Mouse (Mus musculus) central nervous system, embryonic 11.5 days (tissue): ENCODE data around the gene Gm43191. TPM values are rescaled to one million over a fixed set of nuclear protein-coding genes. Genes with fewer than 3 reads are reported as not detected.

Experiments used
- polyA plus RNA-seq: library from polyadenylated mRNA; depleted of rRNA; stranded (reverse); fragments of >200 nt; gene quantifications from 2 replicates; pipeline ENCODE4 v1.2.3, GENCODE M21; 2012; rRNA removed

Gene Gm43191
- polyA plus RNA-seq: not detected in 2 replicates

DNA sequence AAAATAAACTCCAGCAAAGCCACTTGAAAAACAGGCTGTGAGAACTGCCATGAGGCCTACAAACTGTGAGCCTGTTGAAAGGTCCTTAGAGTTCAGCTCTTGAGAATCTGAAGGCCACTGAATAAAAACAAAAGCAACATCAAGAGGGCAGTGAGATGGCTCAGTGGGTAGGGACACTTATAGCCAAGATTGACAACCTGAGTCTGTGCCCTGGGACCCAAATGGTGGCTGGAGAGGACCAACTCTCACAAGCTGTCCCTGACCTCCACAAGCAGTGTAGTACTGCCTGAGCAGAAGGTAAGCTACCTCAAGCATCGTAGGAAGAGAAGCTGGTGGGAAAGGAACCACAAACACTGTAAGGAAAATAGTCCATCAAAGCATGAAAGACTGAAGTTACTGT, at the start of gene Gm43191:
Gm43191 (minus strand) TSS at position 101 of the 400 bp plus-strand sequence.

DNA sequence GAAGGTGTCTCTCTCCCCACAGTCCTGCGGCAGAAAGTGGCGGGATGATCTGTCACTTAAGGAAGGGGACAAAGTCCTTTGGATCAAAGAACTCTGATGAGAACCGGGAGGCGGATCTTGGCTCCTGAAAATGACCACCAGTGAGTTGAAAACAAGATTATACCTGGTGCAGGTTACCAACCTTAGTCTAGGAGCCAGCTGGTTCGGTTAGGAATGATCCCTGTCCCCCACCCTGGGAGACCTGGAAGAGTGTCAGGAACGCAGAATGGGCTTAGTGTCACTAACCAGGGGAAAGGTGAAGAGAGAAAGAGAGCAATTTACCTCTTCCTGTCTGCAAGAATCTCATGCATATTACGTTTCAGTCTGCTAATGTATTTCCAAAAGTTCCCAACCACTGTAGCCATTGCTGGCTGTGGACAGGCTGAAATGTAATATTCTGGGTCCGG, 31.4 kb upstream of the Gm43191 start, which contains the start of gene Slc35a3:
Slc35a3 (minus strand) TSS at position 396 of the 446 bp plus-strand sequence.

DNA sequence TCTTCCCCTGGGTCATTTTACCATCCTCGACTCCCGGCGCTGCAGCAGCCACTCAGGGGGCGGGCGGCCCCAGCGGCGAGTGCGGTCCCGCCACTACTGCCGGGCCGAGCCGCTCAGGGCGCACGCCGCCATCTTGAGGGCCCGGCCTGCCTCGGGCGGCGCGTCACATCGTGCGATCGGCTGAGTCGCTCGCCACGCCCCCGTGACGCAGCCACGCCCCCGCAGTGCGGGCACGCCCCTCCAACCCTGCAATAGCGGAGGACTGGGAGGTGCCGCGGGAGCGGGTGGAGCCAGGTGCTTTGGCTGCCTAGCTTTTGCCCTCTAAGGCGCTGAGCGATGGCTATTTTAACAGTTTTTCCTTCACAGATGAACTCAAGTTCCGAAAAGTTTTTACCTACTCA, 18.6 kb downstream of the Gm43191 start, which contains the start of gene Mfsd14a:
Mfsd14a (minus strand) TSS at position 215 of the 401 bp plus-strand sequence.

DNA sequence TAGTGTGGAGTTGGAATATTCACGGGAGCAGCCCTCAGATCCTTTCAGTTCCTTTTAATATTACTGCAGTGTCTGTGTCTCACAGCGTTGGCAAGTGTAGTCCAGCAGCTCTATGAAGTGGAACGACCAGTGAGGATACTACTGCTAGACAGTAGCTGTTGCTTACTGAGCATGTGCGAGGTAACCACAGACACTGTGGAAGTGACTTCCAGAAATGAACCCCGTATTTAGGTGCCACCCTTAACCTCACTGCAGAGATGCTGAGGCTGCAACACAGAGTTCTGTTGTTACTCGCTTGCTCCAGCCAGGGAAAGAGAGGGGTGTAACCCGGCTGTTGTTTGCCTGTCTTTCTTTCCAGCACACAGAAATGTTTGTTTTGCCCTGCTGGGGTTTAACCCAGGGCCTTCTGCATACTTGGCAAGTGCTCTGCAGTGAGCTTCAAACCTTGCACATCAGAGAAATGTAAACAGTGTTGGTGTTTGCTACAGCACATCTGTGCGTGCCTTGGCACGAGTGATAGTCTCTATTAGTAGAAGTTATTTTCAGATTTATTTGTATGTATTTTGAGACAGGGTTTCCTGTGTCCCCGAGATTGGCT, 66.7 kb downstream of the Gm43191 start, which contains the start of gene Trmt13:
Trmt13 (minus strand) TSS at position 293 of the 598 bp plus-strand sequence.

DNA sequence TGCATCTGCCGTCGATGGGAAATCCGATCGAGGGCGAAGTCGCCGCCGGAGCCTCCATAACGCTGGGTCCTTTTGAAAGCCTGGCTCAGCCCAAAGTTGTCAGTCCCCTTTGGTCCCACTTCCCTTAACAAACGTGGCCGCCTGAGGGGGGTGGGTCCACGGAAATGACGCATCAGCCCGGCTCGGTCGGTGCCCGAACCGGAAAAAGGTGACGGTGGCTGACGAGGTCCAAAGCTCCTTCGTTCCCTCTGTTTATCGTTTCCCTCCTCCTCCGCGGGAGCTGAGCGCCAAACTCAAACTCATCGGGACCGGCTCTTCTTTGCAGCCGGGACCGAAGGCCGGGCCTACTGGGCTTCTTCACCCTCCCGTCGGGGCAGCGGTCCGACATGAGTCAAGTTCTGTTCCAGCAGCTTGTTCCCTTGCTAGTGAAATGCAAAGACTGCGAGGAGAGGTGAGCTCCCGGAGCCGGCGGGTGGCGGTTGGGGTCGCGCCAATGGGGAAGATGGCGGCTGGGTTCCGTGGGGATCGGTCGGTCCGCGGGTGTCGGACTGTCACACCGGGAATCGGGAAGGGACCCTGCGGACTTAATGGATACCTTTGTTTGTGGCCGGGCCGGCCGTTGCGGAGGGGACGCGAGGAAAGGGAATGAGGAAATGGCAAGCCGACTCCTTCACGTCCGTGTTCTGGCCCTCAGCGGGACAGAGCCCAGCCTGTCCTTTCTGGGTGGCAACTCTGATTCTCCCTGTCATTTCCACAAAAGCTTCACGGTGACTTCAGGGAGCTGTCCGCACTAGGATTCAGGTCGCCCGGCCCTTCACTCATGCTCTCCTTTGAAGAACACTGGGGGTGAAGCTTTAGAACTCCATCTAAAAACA, 86.1 kb downstream of the Gm43191 start, which contains the start of gene Sass6:
Sass6 (plus strand) TSS at position 255 of the 875 bp plus-strand sequence.

Other genes starting within 250 kb of the Gm43191 start
- gene Rtca, start 173.1 kb downstream of the Gm43191 start, polyA plus RNA-seq: 90.9 and 103 TPM in 2 replicates
- gene Dbt, start 168.2 kb downstream of the Gm43191 start, polyA plus RNA-seq: 13.9 and 17.6 TPM in 2 replicates
- gene Lrrc39, start 118.3 kb downstream of the Gm43191 start, polyA plus RNA-seq: 0.89 and 1.5 TPM in 2 replicates
- 20.2 and 23.8 TPM in 2 replicates for gene Sass6, start 86.3 kb downstream of the Gm43191 start, polyA plus RNA-seq
- gene Trmt13, start 66.7 kb downstream of the Gm43191 start, polyA plus RNA-seq: 31.8 TPM in 2 replicates
- 25.1 and 46.7 TPM in 2 replicates for gene Mfsd14a, start 18.6 kb downstream of the Gm43191 start, polyA plus RNA-seq
- gene Slc35a3, start 31.6 kb upstream of the Gm43191 start, polyA plus RNA-seq: 7.3 and 13.9 TPM in 2 replicates
- 9.6 and 13.7 TPM in 2 replicates for gene Agl, start 126.9 kb upstream of the Gm43191 start, polyA plus RNA-seq
- gene Frrs1, start 178.2 kb upstream of the Gm43191 start, polyA plus RNA-seq: 7.0 and 7.7 TPM in 2 replicates